Mouse (Mus musculus) midbrain, embryonic 13.5 days (tissue): ENCODE data around the gene Pdcd1. TPM values are rescaled to one million over a fixed set of nuclear protein-coding genes. Genes with fewer than 3 reads are reported as not detected.
"Not testable (repeated sequence)": the region's sequence is repeated elsewhere in the genome, so short reads cannot be mapped to it uniquely, and the experiment has no call there.

Experiments used
- ATAC-seq: fragments of 200-750 bp; cut with Nextera tagmentation; 2 replicates; pipeline ENCODE4 v1.8.0; 2017; ENCODE audit warnings: mild to moderate bottlenecking, moderate TSS enrichment, moderate library complexity
- H3K27ac ChIP-seq: fragments of 300-500 bp; sonication (generic); 2 replicates; pipeline ENCODE4 v1.5.1; 2015; ENCODE audit warnings: inconsistent platforms, mild to moderate bottlenecking, moderate library complexity
- H3K27me3 ChIP-seq: fragments of 300-500 bp; sonication (generic); 2 replicates; pipeline ENCODE4 v1.6.1; 2015; ENCODE audit warnings: mild to moderate bottlenecking, inconsistent platforms
- H3K36me3 ChIP-seq: fragments of 300-500 bp; sonication (generic); 2 replicates; pipeline ENCODE4 v1.6.1; 2015; ENCODE audit warnings: mild to moderate bottlenecking, inconsistent platforms
- H3K4me1 ChIP-seq: fragments of 300-500 bp; sonication (generic); replicated peaks from 2 replicates; pipeline ENCODE4 v1.6.1; 2015; ENCODE audit warnings: inconsistent platforms
- H3K4me2 ChIP-seq: fragments of 300-500 bp; sonication (generic); replicated peaks from 2 replicates; pipeline ENCODE4 v1.6.1; 2015; ENCODE audit warnings: moderate library complexity, mild to moderate bottlenecking, inconsistent platforms
- H3K4me3 ChIP-seq: fragments of 300-500 bp; sonication (generic); replicated peaks from 2 replicates; pipeline ENCODE4 v1.5.1; 2015; ENCODE audit warnings: mild to moderate bottlenecking, inconsistent platforms
- H3K9ac ChIP-seq: fragments of 300-500 bp; sonication (generic); replicated peaks from 2 replicates; pipeline ENCODE4 v1.6.1; 2015; ENCODE audit warnings: mild to moderate bottlenecking, inconsistent platforms
- H3K9me3 ChIP-seq: fragments of 300-500 bp; sonication (generic); 2 replicates; pipeline ENCODE4 v1.6.1; 2016; ENCODE audit warnings: mild to moderate bottlenecking, inconsistent platforms
- WGBS: fragments of 180-500 bp; shearing (Covaris S2); methylation state at CpG from one replicate; pipeline ENCODE4 v1.1.7; 2015; 5-methylcytosine and 5-hydroxymethylcytosine counted together
- polyA plus RNA-seq: library from polyadenylated mRNA; unstranded; fragments of >200 nt; fragmentation: Nextera tagmentation; extraction: Ambion mirVana; gene quantifications from 2 replicates; pipeline ENCODE4 v1.2.1, GENCODE M21; 2015

Pdcd1 gene
- polyA plus RNA-seq, 1 experiment from 2014 or later: not detected

GRCm38 (mm10) chr1:94020151-94020550 is 32.2 kb downstream of the Pdcd1 start, which contains the start of gene Neu4:
TSS of gene Neu4 (plus strand) at chr1:94020451.
- WGBS: 89% methylated on average over 6 of the region's 6 CpGs

GRCm38 (mm10) chr1:94011643-94012042 is 40.7 kb downstream of the Pdcd1 start:
- ATAC-seq: no peak
- Histone ChIP-seq H3K36me3 (no peaks in the 10 kb centered on the region), H3K4me2 (no peak overlapping the region), H3K27me3 (no peaks in the 10 kb centered on the region), H3K4me1 (no peaks in the 10 kb centered on the region), H3K4me3 (no peak overlapping the region), H3K9me3 (no peaks in the 10 kb centered on the region), H3K9ac (no peak overlapping the region), H3K27ac (no peak overlapping the region)
- WGBS: 72% methylated on average over 3 of the region's 3 CpGs

More at GRCm38 (mm10) chr1:94020151-94020550, 32.2 kb downstream of the Pdcd1 start, which contains the start of gene Neu4:
- no peaks in the 10 kb centered on the region for H3K36me3 ChIP-seq
- no peak within 1 kb of the TSS for H3K4me2 ChIP-seq
- H3K9me3 ChIP-seq: no peaks in the 10 kb centered on the region
- H3K27me3 ChIP-seq: no peaks in the 10 kb centered on the region
- H3K4me1 ChIP-seq: no peaks in the 10 kb centered on the region
- no peak within 1 kb of the TSS for H3K9ac ChIP-seq
- no peak within 1 kb of the TSS for H3K4me3 ChIP-seq
- no peak within 1 kb of the TSS for H3K27ac ChIP-seq
- ATAC-seq: no peak

DNA sequence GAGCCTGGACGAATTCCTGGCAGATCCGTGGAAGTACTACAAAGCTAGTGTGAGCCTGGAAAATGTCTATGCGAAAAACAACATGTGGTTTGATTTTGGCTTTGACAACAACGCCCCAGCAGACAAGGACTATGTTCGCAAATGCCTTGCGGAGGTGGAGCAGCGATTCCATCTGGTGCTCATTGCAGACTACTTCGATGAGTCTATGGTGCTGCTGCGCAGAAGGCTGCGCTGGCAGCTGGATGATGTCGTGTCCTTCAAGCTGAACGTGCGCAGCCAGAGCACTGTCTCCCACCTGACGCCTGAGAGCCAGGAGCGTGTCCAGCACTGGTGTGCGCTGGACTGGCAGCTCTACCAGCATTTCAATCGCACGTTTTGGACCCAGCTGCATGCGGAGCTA is 43.5 kb downstream of the Pdcd1 start:
- 96% methylated on average over 16 of the region's 19 CpGs for WGBS
- H3K9me3 ChIP-seq, H3K4me2 ChIP-seq, H3K36me3 ChIP-seq, ATAC-seq, H3K4me3 ChIP-seq, H3K27ac ChIP-seq, H3K4me1 ChIP-seq, H3K9ac ChIP-seq, H3K27me3 ChIP-seq: not testable (repeated sequence)

DNA sequence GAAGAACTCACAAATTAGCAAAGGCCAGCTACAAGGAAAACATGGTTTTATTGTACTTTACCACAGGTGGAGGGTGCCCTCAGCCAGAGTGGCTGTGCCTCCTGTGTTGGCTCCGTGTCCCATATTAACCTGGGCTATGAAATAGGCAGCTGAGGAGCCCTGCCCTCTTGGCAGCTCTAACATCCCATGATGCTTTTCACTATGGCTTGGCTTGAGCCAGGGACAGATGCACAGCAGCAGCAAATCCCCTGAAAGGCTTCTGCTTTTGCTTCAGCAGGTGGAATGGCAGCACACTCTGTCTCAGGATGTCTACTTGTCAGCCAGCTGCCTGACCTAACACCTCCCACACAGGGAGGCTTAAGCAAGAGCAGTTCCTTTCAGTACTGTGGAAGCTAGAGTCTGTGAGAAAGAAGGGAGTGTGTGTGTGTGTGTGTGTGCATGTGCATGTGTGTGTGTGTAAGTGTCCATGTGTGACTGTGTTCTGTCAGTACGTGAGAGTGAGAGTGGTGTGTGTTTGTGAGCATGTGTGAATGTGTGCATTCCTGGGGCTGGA is 46.3 kb downstream of the Pdcd1 start:
- not testable (repeated sequence) for H3K4me3 ChIP-seq, ATAC-seq, H3K9ac ChIP-seq, H3K9me3 ChIP-seq, H3K36me3 ChIP-seq, H3K27me3 ChIP-seq, H3K4me2 ChIP-seq, H3K27ac ChIP-seq, H3K4me1 ChIP-seq
- 78% methylated on average over 2 of the region's 2 CpGs for WGBS

GRCm38 (mm10) chr1:94001023-94001422 is 51.3 kb downstream of the Pdcd1 start:
- ATAC-seq: no peak
- Histone ChIP-seq H3K27ac (no peak overlapping the region), H3K4me1 (no peaks in the 10 kb centered on the region), H3K9me3 (no peaks in the 10 kb centered on the region), H3K27me3 (no peaks in the 10 kb centered on the region), H3K4me3 (no peak overlapping the region), H3K4me2 (no peak overlapping the region), H3K36me3 (no peaks in the 10 kb centered on the region), H3K9ac (no peak overlapping the region)
- 87% methylated on average over 2 of the region's 2 CpGs for WGBS

GRCm38 (mm10) chr1:93991491-93991890 is 60.9 kb downstream of the Pdcd1 start:
- not testable (repeated sequence) for H3K9ac ChIP-seq, H3K9me3 ChIP-seq, H3K27me3 ChIP-seq, H3K27ac ChIP-seq, H3K36me3 ChIP-seq, H3K4me2 ChIP-seq, H3K4me1 ChIP-seq, H3K4me3 ChIP-seq
- 0 out of 2 replicates have a peak, but pooled peaks have one; percentile 37 for ATAC-seq
- 92% methylated on average over 3 of the region's 3 CpGs for WGBS

GRCm38 (mm10) chr1:93991068-93991467 is 61.3 kb downstream of the Pdcd1 start:
- H3K27ac ChIP-seq, ATAC-seq, H3K4me1 ChIP-seq, H3K4me2 ChIP-seq, H3K27me3 ChIP-seq, H3K4me3 ChIP-seq, H3K9ac ChIP-seq, H3K36me3 ChIP-seq, H3K9me3 ChIP-seq: not testable (repeated sequence)
- WGBS: 74% methylated on average over 2 of the region's 2 CpGs

DNA sequence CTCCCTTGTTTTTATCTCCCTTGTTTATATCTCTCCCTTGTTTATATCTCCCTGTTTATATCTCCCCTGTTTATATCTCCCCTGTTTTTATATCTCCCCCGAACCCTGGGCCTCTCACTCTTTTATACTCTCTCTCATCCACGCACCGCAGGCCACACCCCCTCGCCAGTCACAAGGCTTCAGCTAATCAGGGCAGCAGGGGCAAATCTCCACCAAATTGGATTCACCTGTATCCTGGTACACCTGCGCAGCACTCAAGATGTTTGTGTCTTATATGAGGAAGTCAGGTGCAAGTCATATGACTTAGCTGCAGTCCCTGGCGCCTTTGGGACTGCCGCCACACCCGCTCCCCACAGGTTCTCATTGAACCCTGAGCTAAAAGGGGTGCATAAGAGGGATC is 62.1 kb downstream of the Pdcd1 start, which contains the start of gene Gal3st2c:
Gene Gal3st2c, plus strand, starts transcription at position 301 of the 400 bp plus-strand sequence.
- not testable (repeated sequence) for H3K27me3 ChIP-seq, H3K4me1 ChIP-seq, ATAC-seq, H3K9ac ChIP-seq, H3K9me3 ChIP-seq, H3K4me2 ChIP-seq, H3K36me3 ChIP-seq, H3K4me3 ChIP-seq, H3K27ac ChIP-seq
- WGBS: 88% methylated on average over 7 of the region's 8 CpGs

DNA sequence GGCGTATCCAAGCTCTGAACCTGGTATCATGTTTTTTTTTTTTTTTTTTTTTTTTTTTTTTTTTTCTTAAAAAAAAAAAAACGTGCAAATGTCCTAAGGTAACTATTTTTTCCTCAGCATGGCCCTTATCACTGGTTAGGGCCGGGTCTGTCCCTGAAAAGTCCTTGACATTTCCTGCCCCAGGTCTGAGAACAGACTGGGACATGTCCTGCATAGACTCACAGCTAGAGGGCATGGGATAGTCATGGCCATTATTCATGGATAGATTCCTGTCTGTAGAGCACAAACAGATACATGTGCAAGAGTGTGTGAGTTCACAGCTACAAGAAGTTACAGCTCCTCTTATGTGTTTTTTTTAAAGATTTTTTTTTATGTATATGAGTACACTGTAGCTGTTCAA is 63.6 kb downstream of the Pdcd1 start:
- H3K27ac ChIP-seq: no peak overlapping the region
- no peak overlapping the region for H3K9ac ChIP-seq
- H3K4me3 ChIP-seq: no peak overlapping the region
- H3K27me3 ChIP-seq: no peaks in the 10 kb centered on the region
- H3K36me3 ChIP-seq: no peaks in the 10 kb centered on the region
- no peak for ATAC-seq
- no peaks in the 10 kb centered on the region for H3K4me1 ChIP-seq
- no peaks in the 10 kb centered on the region for H3K9me3 ChIP-seq
- 73% methylated on average over 3 of the region's 3 CpGs for WGBS
- no peak overlapping the region for H3K4me2 ChIP-seq

Other genes starting within 250 kb of the Pdcd1 start
- gene Ing5, start 248.6 kb downstream of the Pdcd1 start, polyA plus RNA-seq: 11.9 and 12.3 TPM in 2 replicates
- gene D2hgdh, start 227.6 kb downstream of the Pdcd1 start, polyA plus RNA-seq: 16.2 and 18.5 TPM in 2 replicates
- gene Gal3st2, start 191.2 kb downstream of the Pdcd1 start, polyA plus RNA-seq: not detected in 2 replicates
- gene Gal3st2b, start 134.2 kb downstream of the Pdcd1 start, polyA plus RNA-seq: not detected in 2 replicates
- gene Gal3st2c, start 62.0 kb downstream of the Pdcd1 start, polyA plus RNA-seq: not detected in 2 replicates
- gene Neu4, start 32.1 kb downstream of the Pdcd1 start, polyA plus RNA-seq: not detected in 2 replicates